Mouse (Mus musculus) left cerebral cortex, postnatal 10 days (tissue): ENCODE results near the gene Qrich2. TPM values are rescaled to one million over a fixed set of nuclear protein-coding genes. Genes with fewer than 3 reads are reported as not detected.
A peak's percentile ranks its signal among the peaks of the same experiment; 100 is the strongest.

Experiments
- DNase-seq, 2 experiments: peaks; one replicate each; pipeline ENCODE4 v3.0.0; 2021 to 2022; ENCODE audit warnings: low spot score in 2 of 2, mixed read lengths in 1 of 2; ENCODE audit errors: extremely low spot score in 1 of 2
- intact Hi-C: fragments of 180-260 bp; cut with DNase I; formaldehyde crosslinking; loops from one replicate; pipeline ENCODE4 v1.15.1; 2025
- total RNA-seq, 2 experiments: library from RNA; stranded (reverse); gene quantifications; 2 replicates each; pipeline ENCODE4 v1.2.3; 2021

The Qrich2 gene
- total RNA-seq, result under 1 TPM in 1 of 2 experiments, not detected in 1; 0.14 TPM

GRCm38 (mm10) chr11:116466141-116466540, at the start of gene Qrich2:
Gene Qrich2, minus strand, starts transcription at chr11:116466241.
- no peak for DNase-seq
- intact Hi-C loops, result no loop called here

- DNase-seq, result no peak
- intact Hi-C loops, result no loop called here
These were observed 49.4 kb upstream of the Qrich2 start for GRCm38 (mm10) chr11:116515330-116516020.

GRCm38 (mm10) chr11:116513531-116514038, 47.5 kb upstream of the Qrich2 start:
- DNase-seq, result no peak
- intact Hi-C loops, result no loop called here

- intact Hi-C loops, result no loop called here
- DNase-seq, result no peak
These were observed 46.9 kb upstream of the Qrich2 start for GRCm38 (mm10) chr11:116512987-116513386.

- DNase-seq, result no peak
- intact Hi-C loops, result no loop called here
These were observed 46.1 kb upstream of the Qrich2 start for GRCm38 (mm10) chr11:116512154-116512553.

GRCm38 (mm10) chr11:116511301-116511868, 45.3 kb upstream of the Qrich2 start:
- intact Hi-C loops, result no loop called here

DNA sequence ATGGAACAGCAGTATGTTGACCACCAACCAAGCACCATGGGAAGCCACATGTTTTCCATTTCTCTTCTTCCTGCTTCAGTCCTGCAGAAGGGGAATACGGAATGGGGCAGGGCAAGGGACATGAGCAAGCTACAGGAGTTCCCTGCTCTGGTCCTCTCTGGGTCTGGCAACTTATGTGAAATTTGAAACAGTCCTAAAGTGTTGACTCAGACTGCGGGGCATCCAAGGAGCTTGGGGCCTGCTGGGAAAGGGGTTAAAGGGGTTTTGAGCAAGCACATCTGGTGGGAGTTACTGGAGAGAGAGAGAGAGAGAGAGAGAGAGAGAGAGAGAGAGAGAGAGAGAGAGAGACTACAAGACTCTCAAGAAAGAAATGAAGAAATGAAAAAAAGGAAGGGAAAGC, 42.6 kb upstream of the Qrich2 start:
- intact Hi-C loops, result no loop called here
- no peak for DNase-seq

More at GRCm38 (mm10) chr11:116511301-116511868, 45.3 kb upstream of the Qrich2 start:
- DNase-seq, result no peak

DNA sequence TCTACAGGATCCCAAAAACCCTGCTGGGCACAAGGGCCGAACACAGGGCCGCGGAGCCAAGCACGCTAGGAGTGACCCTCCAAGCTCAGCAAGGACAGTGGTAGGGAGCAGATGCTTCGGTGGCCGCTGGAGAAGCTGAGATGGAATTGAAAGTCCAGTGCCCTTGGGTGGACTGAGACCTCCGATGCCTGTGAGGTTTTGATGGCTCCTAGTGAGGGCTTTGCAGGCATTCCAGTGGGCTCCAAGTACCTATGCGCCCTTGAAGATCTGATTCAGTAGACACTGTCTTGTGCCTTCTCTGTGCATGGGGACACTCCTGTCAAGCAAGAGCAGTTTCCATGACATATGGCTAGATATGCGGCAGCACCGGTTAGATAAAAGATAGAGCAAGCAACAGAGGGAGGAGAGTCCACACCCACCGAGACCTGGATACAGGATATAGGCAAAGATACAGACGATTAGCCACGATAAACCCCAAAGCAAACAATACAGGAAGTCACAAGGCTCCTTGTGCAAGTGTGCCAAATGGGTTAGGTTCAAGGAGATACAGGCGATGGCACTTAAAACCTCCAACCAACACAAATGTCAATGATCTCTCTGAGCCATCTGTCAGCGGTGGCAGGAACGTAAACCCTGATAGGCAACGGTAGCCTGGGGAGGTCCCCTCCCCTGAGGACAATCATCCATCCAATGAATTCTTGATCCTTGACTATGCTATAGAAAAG, 40.3 kb upstream of the Qrich2 start:
- DNase-seq, result no peak
- intact Hi-C loops, result no loop called here

- intact Hi-C loops, result no loop called here
- no peak for DNase-seq
These were observed 39.5 kb upstream of the Qrich2 start for GRCm38 (mm10) chr11:116505573-116505972.

- DNase-seq, result no peak
- intact Hi-C loops, result no loop called here
These were observed 38.5 kb upstream of the Qrich2 start for GRCm38 (mm10) chr11:116504516-116504915.

GRCm38 (mm10) chr11:116501005-116501746, 35.1 kb upstream of the Qrich2 start:
- DNase-seq, result no peak
- intact Hi-C loops, result no loop called here

- DNase-seq, result no peak
These were observed 33.0 kb upstream of the Qrich2 start for GRCm38 (mm10) chr11:116499018-116499417.

GRCm38 (mm10) chr11:116498596-116498995, 32.6 kb upstream of the Qrich2 start:
- intact Hi-C loops, result loop anchor here (5.0 to 10.0 kb wide), 3 partner anchors 34 to 316 kb away; partner anchors contain the start of genes Rhbdf2 and Sphk1
- peak in 1 of 2 experiments; percentile 49 for DNase-seq

More at GRCm38 (mm10) chr11:116499018-116499417, 33.0 kb upstream of the Qrich2 start:
- intact Hi-C loops, result loop anchor here (5.0 to 10.0 kb wide), 3 partner anchors 33 to 316 kb away; partner anchors contain the start of genes Rhbdf2 and Sphk1

DNA sequence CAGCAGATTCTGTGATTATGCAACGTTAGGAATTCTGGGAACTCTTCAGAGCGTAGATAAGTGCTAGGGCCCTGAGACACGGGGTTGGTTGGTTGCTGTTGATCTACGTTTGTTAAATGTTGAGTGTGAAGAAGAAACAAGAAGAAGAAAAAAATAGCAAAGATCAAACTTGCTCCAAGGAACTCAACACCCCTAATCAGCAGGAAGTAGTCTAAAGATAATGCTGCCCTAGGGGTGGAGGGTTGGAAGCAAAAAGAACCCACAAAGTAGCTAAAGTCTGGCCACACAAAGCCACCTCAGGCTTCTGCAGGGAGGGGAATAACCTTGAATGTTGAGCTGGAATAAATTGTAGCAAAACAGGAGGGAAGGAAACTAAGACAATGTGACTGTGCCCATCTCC, 31.3 kb upstream of the Qrich2 start:
- DNase-seq, result no peak

GRCm38 (mm10) chr11:116494474-116495174, 28.6 kb upstream of the Qrich2 start:
- peak; percentile 52 to 87 for DNase-seq
- intact Hi-C loops, result loop anchor here (5.0 to 10.0 kb wide), 3 partner anchors 38 to 320 kb away; partner anchors contain the start of genes Rhbdf2 and Sphk1

More for the DNA sequence above, 31.3 kb upstream of the Qrich2 start:
- intact Hi-C loops, result loop anchor here (5.0 to 10.0 kb wide), 3 partner anchors 35 to 317 kb away; partner anchors contain the start of genes Rhbdf2 and Sphk1

GRCm38 (mm10) chr11:116493795-116494252, 27.8 kb upstream of the Qrich2 start, which contains the start of gene Prpsap1:
Gene Prpsap1, minus strand, starts transcription at chr11:116494202.
- peak in 1 of 2 experiments; percentile 56 for DNase-seq
- intact Hi-C loops, result loop anchor here (10.0 kb wide), 2 partner anchors 131 to 321 kb away; partner anchors contain the start of gene Rhbdf2

GRCm38 (mm10) chr11:116493191-116493590, 27.1 kb upstream of the Qrich2 start:
- DNase-seq, result no peak
- intact Hi-C loops, result loop anchor here (10.0 kb wide), 2 partner anchors 132 to 322 kb away; partner anchors contain the start of gene Rhbdf2
